ENCODE assay signal across 9 mouse cellular contexts in the genomic region with DNA sequence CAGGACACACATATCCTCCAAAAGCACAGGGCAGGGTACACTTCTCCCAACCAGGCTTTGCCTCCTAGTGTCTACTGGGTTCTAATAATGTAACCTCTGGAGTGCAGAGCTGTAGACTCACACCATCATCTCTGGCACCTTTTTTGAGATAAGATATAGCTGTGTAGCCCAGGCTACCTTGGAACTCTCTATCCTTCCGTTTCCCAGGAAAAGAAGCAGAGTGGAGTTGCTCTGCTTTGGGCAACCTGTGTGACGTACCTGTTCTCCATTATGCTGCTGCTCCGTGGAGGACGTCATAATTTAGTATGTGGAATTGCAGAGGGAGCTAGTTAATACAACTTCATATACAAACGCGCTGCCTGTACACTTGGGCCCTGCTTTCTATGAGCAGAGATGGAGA. TPM values are rescaled to one million over a fixed set of nuclear protein-coding genes. Genes with fewer than 3 reads are reported as not detected.
A peak's percentile ranks its signal among the peaks of the same experiment; 100 is the strongest.
DNase-seq lines count a peak whose midpoint lies in the region; ATAC-seq lines count a peak whose summit lies in the region.
"Had no signal": no experiment of that assay in that cellular context is flagged by ENCODE, and none has a peak within 500 bp of the region (broad histone marks: within the 10 kb centered on the region; RNA-seq: fewer than 3 reads in every experiment).

A gene (plus strand): TSS at position 301 of the 400 bp plus-strand sequence.

- DNase-seq in heart, postnatal 36 days, result no peak
- no peak for DNase-seq in embryonic facial prominence, embryonic 10.5 days (ENCODE audit: low spot score)
- no peak for DNase-seq in hindbrain, embryonic 14.5 days (ENCODE audit: low spot score)
- DNase-seq in urinary bladder, postnatal 10 days (ENCODE audit: low spot score), result no peak
- no peak for DNase-seq in left cerebral cortex, postnatal 14 days (ENCODE audit: low spot score in 2 of 2)

- no peak within 1 kb of the TSS for H3K27ac ChIP-seq in heart, embryonic 16.5 days (ENCODE audit: low read length)
- no peak within 1 kb of the TSS for H3K27ac ChIP-seq in embryonic facial prominence, embryonic 10.5 days (replicated peaks)
- no peak within 1 kb of the TSS for H3K27ac ChIP-seq in hindbrain, embryonic 14.5 days
- H3K27ac ChIP-seq in midbrain, embryonic 12.5 days (replicated peaks), result no peak within 1 kb of the TSS
- H3K27ac ChIP-seq: left cerebral cortex, adult 2 months had no signal

- no peak for ATAC-seq in heart, embryonic 16.5 days (replicated peaks; ENCODE audit: extremely low read depth, insufficient read depth, low FRiP score)
- ATAC-seq in hindbrain, embryonic 14.5 days (ENCODE audit: low FRiP score), result no peak
- no peak for ATAC-seq in midbrain, embryonic 12.5 days (ENCODE audit: low FRiP score, low read depth)
- ATAC-seq in granulocyte monocyte progenitor cell, adult 5-6 weeks (replicated peaks; ENCODE audit: poor library complexity, severe bottlenecking), result no peak

- H3K36me3 ChIP-seq in heart, embryonic 16.5 days (ENCODE audit: control insufficient read depth, insufficient read depth), result no peaks in the 10 kb centered on the region
- no peaks in the 10 kb centered on the region for H3K36me3 ChIP-seq in embryonic facial prominence, embryonic 10.5 days (replicated peaks)
- H3K36me3 ChIP-seq in hindbrain, embryonic 14.5 days (replicated peaks; ENCODE audit: control insufficient read depth, insufficient read depth), result no peaks in the 10 kb centered on the region
- H3K36me3 ChIP-seq in midbrain, embryonic 12.5 days, result 0 out of 2 replicates have a peak, but pooled peaks cover 5% of the 10 kb centered on the region

- H3K4me2 ChIP-seq in heart, embryonic 16.5 days (ENCODE audit: low read depth, low read length), result peak within 1 kb of the TSS; percentile 61
- peak within 1 kb of the TSS; percentile 39 for H3K4me2 ChIP-seq in hindbrain, embryonic 14.5 days (replicated peaks)
- H3K4me2 ChIP-seq in midbrain, embryonic 12.5 days (replicated peaks), result peak within 1 kb of the TSS; percentile 50

- no peaks in the 10 kb centered on the region for H3K9me3 ChIP-seq in heart, embryonic 16.5 days (replicated peaks; ENCODE audit: control insufficient read depth, low read length)
- H3K9me3 ChIP-seq in embryonic facial prominence, embryonic 10.5 days, result no peaks in the 10 kb centered on the region
- no peaks in the 10 kb centered on the region for H3K9me3 ChIP-seq in hindbrain, embryonic 14.5 days (ENCODE audit: control insufficient read depth, low read length)
- H3K9me3 ChIP-seq in midbrain, embryonic 12.5 days, result no peaks in the 10 kb centered on the region

- H3K9ac ChIP-seq in heart, embryonic 16.5 days (ENCODE audit: low read length), result peak within 1 kb of the TSS; percentile 8
- H3K9ac ChIP-seq in hindbrain, embryonic 14.5 days, result no peak within 1 kb of the TSS
- H3K9ac ChIP-seq in midbrain, embryonic 12.5 days (replicated peaks), result peak within 1 kb of the TSS; percentile 24; the same call in 1 of the 2 replicates

- peak within 1 kb of the TSS; percentile 36 for H3K4me3 ChIP-seq in heart, embryonic 16.5 days (ENCODE audit: low read length)
- peak within 1 kb of the TSS; percentile 53 for H3K4me3 ChIP-seq in embryonic facial prominence, embryonic 10.5 days
- H3K4me3 ChIP-seq in hindbrain, embryonic 14.5 days (replicated peaks; ENCODE audit: low read length), result peak within 1 kb of the TSS; percentile 16
- peak within 1 kb of the TSS; percentile 27 for H3K4me3 ChIP-seq in midbrain, embryonic 12.5 days
- H3K4me3 ChIP-seq: left cerebral cortex, adult 2 months had no signal

- 32% methylated on average over 6 of the region's 6 CpGs for WGBS in heart, embryonic 16.5 days
- 23% methylated on average over 6 of the region's 6 CpGs for WGBS in embryonic facial prominence, embryonic 10.5 days
- 27% methylated on average over 6 of the region's 6 CpGs for WGBS in hindbrain, embryonic 14.5 days
- WGBS in midbrain, embryonic 12.5 days, result 28% methylated on average over 6 of the region's 6 CpGs

- intact Hi-C loops in heart, postnatal 36 days (cut with DNase I), result no loop called here
- intact Hi-C loops in left cerebral cortex, postnatal 14 days (cut with DNase I), result no loop called here

- H3K27me3 ChIP-seq in heart, embryonic 16.5 days (ENCODE audit: control insufficient read depth, insufficient read depth, low read length), result peaks cover 40% of the 10 kb centered on the region
- peaks cover 82% of the 10 kb centered on the region for H3K27me3 ChIP-seq in embryonic facial prominence, embryonic 10.5 days (replicated peaks; ENCODE audit: low read depth, poor library complexity, severe bottlenecking)
- H3K27me3 ChIP-seq in hindbrain, embryonic 14.5 days (ENCODE audit: control insufficient read depth, insufficient read depth, low read length), result peaks cover 66% of the 10 kb centered on the region
- H3K27me3 ChIP-seq in midbrain, embryonic 12.5 days, result peaks cover 75% of the 10 kb centered on the region

- H3K4me1 ChIP-seq in heart, embryonic 16.5 days (ENCODE audit: control insufficient read depth, insufficient read depth, low read length), result peaks cover 6% of the 10 kb centered on the region
- H3K4me1 ChIP-seq in embryonic facial prominence, embryonic 10.5 days, result peaks cover 21% of the 10 kb centered on the region
- H3K4me1 ChIP-seq in hindbrain, embryonic 14.5 days (replicated peaks; ENCODE audit: control insufficient read depth, insufficient read depth, low read length), result no peaks in the 10 kb centered on the region; the same call in 1 of the 2 replicates
- peaks cover 16% of the 10 kb centered on the region for H3K4me1 ChIP-seq in midbrain, embryonic 12.5 days

RNA-seq across cellular contexts. Expression of the gene that starts here (rescaled TPM):
- polyA plus RNA-seq in heart, embryonic 16.5 days (2015; fragmentation: Nextera tagmentation; extraction: Ambion mirVana), result not detected in 2 replicates
- total RNA-seq in heart, postnatal 36 days (2021), result not detected
- polyA plus RNA-seq in embryonic facial prominence, embryonic 10.5 days (2016; fragmentation: Nextera tagmentation; extraction: Ambion mirVana), result 0.11 and 0.15 TPM in 2 replicates
- polyA plus RNA-seq in hindbrain, embryonic 14.5 days (2014; fragmentation: Nextera tagmentation; extraction: Ambion mirVana), result not detected in 2 replicates
- 0.30 TPM in 1 of 2 replicates, not detected in the other for polyA plus RNA-seq in midbrain, embryonic 12.5 days (2016; fragmentation: Nextera tagmentation; extraction: Ambion mirVana)
- total RNA-seq in left cerebral cortex, postnatal 14 days (2021), result not detected
- total RNA-seq in granulocyte monocyte progenitor cell, adult 5-6 weeks (2014; fragmentation: Nextera tagmentation), result 0.41 TPM in 1 of 2 replicates, not detected in the other
- total RNA-seq in granulocyte monocyte progenitor cell, adult 5-6 weeks (2017), result not detected in 2 replicates
- total RNA-seq: left cerebral cortex, adult 2 months had no signal
